Mouse (Mus musculus): ENCODE measurements around the gene Nek8.
A peak's percentile ranks its signal among the peaks of the same experiment; 100 is the strongest.

The Nek8 gene

GRCm38 (mm10) chr11:78165761-78166109 is 10.7 kb downstream of the Nek8 start:
- peak; percentile 77 to 89 for DNase-seq

DNA sequence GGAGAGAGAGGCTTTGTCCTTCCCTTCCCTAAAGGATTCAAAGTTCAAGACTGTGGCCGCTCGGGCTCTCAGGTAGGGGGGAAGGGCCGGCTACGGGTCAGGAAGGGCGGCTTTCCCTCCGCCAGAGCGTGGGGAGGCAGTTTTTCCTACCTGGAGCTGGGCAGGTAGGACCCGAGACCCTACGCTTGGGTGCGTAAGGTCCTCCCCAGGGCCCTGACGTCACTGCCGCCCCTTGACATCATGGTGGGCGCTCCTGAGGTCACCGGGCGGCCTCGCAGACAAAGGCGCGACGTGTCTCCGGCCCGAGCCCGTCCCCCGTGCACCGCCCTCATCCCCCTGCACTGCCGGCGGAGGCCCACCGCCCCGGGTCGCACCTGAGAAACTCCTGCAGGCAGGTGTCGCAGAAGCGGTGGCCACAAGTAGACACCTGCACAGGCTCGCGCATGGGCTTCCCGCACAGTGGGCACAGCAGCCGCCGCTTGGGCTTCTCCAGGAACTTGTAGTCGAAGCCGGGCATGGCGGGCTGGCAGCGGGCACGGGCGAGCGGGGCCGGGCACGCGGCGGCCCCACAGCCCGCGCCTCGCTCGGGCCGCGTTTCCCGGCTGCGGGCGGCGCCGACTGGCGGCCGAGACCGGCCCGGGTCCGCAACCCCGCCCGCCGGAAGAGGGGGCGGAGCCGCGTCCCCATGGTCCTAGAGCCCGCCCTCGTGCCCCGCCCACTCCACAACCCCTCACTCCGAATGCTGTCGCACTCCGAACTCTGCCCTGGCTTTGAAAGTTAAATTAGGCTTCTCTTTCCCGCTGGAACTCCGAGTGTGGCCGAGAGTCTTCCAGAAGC is 11.3 kb downstream of the Nek8 start, which contains the start of gene Traf4:
TSS of gene Traf4 (minus strand) at position 666 of the 837 bp plus-strand sequence.
- peak; percentile 91 to 96 for DNase-seq

DNA sequence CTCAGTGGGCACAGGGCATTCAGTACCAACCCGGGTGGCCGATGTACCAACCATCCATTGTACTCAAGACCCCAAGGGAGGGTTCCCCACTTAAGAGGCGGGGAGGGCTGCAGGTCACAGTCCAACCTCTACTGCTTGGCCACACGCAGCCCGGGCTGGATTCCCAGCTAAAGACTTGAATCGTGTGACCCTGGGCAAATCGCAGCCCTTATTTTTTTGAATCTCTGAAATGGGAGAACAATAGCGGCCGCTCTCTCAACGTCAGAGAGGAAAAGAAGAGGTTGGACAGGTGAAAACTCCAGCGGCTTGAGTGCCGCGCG is 11.9 kb downstream of the Nek8 start:
- DNase-seq, result peak in 1 of 2 experiments; percentile 35

DNA sequence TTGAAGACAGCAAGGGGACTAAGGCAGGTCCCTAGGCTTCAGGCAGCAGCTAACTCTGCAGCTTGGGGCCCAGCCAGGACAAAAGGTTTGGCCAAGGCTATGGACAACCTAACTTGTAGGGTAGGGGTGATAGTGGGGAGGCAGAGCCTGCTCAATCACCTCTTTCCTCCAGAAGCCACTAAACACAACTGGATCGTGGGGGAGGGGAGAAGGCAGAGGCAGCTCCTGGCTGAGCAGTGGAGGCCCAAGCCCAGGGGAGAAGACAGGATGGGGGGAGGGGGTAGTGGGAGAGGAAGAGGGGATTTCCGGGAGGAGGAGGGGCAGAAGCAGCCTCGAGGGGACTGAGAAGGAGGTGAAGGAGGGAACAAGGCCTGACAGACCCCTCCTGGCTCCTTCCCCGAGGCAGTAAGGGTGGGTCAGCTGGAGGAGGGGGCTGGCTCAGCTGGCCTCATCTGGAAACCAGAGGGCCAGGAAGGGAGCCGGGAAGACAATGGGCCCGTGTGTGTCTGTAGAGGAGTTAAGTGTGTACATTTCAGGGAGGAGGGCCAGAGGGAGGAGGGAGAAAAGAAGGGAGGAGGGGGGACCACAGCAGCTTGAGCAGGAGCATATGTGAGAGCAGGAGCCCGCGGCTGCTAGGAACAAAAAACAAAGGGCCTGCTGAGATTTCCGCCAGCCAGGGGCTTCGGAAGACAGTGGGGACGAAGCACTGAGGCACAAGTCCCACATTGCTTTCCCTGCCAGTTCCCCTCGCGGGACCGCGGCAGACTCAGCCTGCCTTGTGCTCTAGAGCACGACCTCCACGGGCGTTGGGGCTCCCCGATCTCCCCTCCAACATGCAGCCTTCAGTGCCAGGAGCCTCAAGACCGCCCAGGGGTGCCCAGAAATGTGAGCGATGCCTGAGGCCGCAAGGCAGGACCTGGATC is 12.5 kb downstream of the Nek8 start:
- peak; percentile 77 to 80 for DNase-seq

- no peak for DNase-seq
Observed at GRCm38 (mm10) chr11:78163045-78163444, 13.4 kb downstream of the Nek8 start.

DNA sequence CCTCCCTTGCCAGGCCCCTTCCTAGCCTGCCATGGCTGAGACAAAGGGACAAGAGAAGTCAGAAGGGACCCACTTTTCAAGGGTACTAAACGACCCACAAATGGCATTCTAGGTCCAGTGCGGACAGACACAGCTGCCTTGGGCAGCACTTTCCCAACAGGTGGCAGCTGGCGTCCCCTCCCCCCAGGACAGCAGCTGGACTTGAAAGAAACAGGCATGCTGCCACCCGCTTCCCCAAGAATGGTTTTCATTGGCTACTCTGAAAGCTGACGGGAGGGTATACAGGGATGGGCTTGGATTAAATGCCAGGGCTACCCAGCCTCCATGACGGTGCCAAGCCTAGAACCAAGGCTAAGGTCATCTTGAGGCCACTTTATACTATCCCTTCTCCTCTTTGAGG is 14.0 kb downstream of the Nek8 start:
- peak; percentile 59 to 70 for DNase-seq

DNA sequence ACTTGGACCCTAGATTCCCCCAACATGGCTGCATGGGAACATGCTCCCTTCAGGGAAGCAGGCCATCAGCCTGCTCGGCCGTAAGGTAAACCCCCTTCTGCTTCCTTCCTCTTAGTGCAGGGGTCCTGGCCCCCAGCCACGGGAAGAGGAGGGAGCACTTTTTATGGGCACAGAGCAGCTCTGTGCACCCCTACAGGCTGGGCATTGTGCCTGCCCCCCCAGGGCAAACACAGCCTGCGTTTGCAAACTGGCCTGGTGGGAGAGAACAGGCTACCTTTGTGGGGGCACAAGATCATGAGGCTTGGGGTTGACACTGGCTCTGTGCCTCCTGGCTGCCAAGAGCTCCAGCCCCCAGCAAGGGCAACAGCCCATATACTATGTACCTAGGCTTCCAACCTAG is 14.5 kb downstream of the Nek8 start:
- DNase-seq, result no peak

DNA sequence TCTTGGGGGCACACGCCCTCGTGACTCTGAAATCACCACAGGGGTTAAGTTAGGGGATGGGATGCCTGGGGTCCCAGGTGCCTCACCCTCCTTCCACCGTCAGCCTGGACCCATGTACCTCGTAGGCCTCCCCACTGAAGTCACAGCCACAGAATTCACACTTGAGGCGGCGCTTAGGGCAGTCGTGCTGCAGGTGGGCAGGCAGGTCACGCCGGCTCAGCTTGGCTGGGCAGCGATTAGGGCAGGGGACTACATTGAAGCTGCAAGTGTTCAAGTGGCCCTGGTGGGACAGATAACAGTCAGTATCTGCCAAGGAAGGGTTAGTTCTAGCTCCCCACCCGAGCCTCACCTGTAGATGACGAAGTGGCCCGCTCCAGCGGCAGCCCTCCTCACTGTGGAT is 15.3 kb downstream of the Nek8 start:
- no peak for DNase-seq

DNA sequence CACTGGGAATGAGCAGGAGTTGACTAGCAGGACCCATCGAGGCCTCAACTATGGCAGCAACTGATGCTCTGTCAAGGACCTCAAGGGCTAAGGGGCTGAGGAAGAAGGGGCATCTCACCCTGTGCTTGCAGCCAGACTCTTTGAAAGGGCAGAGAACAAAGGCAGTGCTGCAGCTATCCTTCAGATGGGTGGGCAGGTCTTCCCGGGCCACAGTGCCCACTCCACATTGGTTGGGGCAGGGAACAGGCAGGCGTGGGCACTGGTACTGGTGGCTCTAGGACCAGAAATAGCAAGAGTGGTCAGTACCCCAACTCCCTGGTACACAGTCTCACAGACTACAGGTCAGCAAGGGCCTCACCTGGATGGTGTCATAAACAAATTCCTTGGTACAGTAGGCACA is 15.8 kb downstream of the Nek8 start:
- no peak for DNase-seq

DNA sequence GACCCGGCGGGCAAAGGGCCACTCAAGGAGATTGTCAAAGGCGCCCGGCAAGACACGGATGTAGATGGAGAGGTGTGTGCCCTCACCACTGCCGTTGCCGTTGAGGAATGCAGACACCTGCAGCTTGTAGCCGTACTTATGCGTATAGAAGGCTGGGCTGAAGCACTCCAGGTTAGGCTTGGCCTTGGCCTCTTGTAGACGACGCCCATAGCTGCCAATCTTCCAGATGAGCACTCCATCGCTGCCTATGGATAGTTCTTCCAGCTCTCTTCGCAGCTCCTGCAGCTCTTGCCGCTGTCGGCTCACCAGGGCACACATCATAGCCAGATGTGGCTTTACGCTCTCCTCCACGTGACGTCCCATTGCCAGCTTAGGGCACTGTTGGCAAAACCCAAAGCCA is 16.3 kb downstream of the Nek8 start:
- DNase-seq, result no peak

DNA sequence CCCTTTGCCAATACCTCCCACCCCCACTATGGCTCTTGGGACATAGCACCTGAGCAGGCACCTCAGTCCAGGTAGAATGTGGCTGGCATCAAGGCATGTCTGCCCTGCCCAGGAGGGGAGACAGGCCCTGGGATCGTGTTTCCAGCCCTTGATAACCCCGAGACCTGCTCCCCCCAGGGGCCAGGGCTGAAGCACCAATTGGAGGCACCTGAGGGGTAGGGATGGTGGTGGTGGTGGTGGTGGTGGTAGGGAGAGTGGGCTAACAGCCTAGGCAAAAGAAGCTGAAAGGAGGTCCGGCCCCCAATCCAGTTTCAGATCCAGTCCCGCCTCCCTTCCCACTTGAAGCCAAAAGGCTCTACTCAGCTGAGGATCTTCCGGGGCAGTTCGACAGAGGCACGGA is 16.9 kb downstream of the Nek8 start:
- DNase-seq, result no peak

GRCm38 (mm10) chr11:78159096-78159495 is 17.4 kb downstream of the Nek8 start:
- DNase-seq, result peak; percentile 86 to 90

DNA sequence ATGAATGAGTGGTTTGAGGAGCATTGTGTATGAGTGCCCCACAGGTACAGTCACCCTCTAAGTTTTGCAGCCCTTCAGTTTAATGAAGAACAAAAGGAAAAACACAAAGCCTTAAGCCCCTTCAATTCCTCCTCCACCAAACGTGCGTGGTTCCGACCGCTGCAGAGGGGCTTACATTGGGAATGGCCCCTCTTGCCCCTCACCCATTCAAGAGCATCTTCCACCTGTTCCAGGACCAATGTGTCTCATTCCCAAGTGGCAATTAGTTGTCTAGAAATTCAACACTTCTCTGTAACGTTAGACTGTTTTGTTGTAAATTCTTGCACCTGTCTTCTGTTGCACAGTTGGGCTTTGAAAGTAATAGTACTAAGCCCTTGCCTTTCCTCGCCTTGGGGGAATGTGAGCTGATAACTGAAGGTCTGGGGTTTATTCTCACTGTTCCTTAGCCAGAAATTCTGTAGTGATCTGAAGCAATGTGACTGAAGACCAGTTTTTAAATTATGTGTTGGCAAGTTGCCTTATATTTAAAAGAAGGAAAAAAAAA is 20.2 kb downstream of the Nek8 start:
- no peak for DNase-seq

- DNase-seq, result no peak
Observed at GRCm38 (mm10) chr11:78155674-78156073, 20.8 kb downstream of the Nek8 start.

- no peak for DNase-seq
Observed at GRCm38 (mm10) chr11:78153778-78154177, 22.7 kb downstream of the Nek8 start.

DNA sequence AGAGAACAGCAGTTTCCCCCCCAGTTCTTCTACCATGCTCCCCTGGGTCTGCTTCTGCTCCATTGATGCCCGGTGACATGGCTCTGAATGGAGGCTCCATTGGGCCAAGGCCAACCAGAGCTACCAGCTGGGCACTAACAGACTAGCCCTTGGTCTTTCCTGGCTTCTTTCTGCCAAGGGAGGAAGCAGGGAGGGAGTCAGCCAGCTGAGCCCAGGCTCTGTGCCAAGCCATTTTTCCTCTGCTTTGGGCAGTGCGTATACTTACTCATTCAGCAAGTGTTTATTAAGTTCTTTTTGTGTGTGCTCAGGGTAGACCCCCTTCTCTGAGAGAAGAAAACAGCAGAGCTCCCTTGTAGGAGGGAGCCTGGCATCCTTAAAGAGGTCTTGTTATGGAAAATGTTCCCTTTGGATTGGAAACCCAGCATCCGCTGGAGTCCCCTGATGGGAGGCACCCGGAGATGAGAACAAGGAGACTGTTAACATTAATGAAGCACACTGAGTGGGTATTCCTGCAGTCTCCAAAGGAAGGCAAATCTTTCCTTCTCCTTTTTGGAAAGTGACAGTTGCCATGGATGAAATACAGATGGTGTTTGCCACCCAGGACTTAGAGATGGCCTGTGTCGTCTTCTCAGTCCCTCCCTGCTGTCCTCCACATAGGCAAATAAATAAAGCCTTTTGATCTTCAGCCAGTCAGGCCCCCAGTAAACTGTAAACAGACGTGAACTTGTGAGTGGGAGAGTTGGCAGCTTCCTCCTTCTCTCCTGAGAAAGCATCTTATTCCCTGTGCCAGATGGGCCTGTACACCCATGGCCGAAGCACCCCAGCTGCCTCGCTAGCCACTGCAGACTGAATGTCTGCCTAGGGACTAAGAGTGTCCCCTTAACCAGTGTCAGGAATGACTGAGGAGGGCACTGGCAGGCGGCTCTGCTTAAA is 23.9 kb downstream of the Nek8 start:
- DNase-seq, result peak; percentile 66 to 81

GRCm38 (mm10) chr11:78151161-78151560 is 25.3 kb downstream of the Nek8 start:
- DNase-seq, result peak in 1 of 2 experiments; percentile 69

DNA sequence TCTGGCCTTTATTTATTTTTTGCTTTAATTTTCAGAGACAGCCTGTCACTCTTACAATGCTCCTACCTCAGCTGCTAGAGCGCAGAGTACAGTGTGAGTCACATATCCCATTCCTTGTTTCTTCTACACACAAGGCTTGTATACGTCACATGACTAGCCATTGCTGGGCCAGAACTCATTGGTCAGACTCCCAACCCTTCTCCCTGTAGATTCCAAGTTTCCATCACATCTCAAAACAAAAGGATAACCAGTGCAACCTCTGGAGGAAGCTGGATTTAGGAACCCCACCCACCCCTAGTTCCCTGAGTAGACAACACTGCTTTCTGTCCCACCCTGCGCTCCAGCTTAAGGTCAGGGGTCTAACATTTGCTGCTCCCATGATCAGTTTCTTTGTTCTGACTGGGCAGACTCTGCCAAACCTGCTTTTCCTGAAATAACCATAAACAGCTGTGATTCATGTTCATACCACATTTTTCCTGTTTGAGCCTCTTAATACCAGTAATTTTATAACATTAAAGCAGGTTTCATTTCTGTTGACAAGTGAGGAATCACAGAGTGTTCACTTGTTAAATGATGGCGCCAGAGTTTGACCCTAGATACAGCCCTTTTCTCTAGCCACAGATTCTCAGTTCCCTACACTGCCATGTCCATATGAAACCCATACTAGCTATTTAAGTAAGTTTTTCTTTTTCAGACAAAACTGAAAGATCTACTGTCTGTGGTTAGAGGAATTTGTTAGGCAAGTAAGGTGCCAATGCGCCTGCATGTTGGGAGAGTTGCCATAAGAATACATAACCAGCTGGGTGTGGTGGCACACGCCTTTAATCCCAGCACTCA is 29.6 kb downstream of the Nek8 start:
- no peak for DNase-seq

- no peak for DNase-seq
Observed at GRCm38 (mm10) chr11:78146168-78146567, 30.3 kb downstream of the Nek8 start.

GRCm38 (mm10) chr11:78143520-78143919 is 33.0 kb downstream of the Nek8 start:
- no peak for DNase-seq

DNA sequence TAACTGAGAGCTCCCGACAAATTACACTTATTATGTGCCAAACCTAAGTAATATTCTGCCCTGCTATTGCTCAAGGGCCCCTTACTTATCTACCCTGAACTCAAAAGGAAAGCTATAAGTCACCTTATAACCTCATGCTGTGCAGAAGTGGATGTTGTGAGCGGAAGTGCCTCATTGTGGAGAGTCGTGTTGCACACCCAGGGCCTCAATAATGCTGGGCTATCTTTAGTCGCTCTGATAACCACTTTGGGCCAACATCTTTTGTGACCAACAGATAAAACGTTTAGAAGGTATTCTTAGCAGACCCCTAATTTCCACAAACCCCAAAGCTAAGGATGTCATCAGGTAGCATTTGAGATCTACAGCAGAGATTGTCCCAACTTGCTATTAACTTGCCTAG is 35.8 kb downstream of the Nek8 start:
- DNase-seq, result no peak

GRCm38 (mm10) chr11:78138023-78138422 is 38.5 kb downstream of the Nek8 start:
- peak in 1 of 2 experiments; percentile 27 for DNase-seq

All from kidney, postnatal 36 days (tissue).